Mouse (Mus musculus) lung, postnatal 25 days (tissue): ENCODE measurements around the gene Foxc2.

Experiments
- DNase-seq: peaks from one replicate; pipeline ENCODE4 v3.0.0; 2022; ENCODE audit warnings: low spot score

The Foxc2 gene

DNA sequence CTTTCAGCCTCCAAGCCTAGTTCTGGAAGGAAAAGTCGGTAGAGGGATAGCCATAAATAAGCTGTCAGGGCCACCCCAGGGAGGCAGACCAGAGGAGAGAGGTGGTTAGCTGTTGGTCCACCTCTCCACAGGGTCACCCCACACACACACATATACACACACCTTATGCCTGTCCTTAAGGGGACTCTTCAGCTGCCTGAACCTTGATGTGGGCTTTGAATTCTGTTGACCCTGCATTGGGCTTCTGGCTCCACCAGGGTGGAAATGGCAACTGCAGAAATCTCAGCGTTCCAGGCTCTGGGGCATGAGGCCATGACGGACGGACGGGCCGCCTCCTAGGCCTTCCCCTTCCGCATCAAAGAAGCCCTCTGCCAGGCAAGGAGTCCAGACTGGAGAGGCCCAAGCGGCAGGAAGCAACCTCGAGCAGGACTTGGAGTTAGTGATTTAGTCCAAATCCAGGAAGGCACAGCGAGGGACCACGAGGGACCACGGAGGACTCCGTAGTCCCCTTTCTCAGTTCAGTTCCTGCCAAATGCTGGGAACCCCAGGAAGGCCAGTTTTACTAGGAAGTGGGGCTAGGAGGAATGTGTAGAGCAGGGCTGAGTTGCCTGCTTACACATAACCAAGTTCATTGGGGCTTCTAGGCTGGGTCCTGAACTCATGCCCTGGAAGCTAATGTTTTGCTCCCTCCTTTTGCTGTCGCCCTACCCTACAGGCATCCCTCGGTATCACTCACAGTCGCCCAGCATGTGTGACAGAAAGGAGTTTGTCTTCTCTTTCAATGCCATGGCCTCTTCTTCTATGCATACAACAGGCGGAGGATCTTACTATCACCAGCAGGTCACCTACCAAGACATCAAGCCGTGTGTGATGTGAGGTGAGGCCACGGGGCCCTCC lies 29.7 kb upstream of the Foxc2 start:
- DNase-seq, result no peak

DNA sequence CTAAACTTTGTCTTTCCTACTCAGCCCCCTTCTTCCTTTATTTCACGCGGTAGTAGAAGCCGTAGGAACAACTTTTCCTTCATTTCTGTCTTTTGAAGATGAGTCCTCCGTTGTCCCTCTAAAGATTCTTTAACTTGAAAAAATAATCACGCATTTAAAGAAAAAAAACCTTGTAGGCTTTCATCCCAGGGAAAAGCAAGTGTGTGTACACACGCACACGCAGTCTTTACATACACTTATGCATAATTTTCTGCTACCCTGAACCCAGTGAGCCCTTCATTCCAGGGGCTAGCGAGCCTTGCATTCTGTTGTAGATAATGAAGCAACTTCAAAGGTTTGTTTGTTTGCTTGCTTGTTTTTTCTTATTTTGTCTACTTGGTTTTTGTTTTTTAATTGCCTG lies 27.7 kb upstream of the Foxc2 start:
- DNase-seq, result no peak

DNA sequence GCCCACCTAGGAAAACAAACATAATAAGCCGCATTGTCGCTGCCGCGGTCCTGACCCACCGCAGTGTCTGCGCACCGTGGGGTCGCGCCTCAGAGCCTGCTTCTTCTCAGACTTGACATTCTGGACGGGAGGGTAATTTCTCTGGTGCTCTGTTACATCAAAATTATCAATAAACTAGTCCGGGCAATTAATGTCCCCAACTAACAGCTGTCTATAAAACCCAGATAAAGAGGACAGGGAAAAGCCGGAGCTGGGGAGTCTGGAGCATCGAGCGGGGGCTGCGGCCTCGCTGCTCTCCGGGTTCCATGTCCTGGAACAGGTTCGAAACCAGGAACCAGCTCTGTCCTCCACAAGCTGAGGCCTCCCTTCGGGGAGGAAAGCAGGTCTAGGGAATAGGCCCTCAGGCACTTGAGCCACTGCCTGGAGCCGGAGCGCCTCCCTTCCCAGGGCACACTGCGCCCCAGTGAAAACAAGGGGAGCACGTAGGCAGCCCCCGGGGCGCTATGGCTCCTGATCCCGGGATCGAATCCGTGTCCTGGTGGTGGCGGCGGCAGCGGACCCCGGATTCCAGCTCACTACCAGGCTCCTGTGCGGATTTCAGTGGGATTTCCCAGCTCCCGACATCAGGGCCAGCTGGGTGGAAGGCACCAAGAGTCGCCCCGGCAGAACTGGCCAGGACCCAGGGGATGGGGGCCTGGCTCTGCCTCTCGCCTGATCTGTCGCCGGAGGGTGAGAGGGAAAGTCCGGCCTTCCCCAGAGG lies 26.9 kb upstream of the Foxc2 start:
- DNase-seq, result no peak

DNA sequence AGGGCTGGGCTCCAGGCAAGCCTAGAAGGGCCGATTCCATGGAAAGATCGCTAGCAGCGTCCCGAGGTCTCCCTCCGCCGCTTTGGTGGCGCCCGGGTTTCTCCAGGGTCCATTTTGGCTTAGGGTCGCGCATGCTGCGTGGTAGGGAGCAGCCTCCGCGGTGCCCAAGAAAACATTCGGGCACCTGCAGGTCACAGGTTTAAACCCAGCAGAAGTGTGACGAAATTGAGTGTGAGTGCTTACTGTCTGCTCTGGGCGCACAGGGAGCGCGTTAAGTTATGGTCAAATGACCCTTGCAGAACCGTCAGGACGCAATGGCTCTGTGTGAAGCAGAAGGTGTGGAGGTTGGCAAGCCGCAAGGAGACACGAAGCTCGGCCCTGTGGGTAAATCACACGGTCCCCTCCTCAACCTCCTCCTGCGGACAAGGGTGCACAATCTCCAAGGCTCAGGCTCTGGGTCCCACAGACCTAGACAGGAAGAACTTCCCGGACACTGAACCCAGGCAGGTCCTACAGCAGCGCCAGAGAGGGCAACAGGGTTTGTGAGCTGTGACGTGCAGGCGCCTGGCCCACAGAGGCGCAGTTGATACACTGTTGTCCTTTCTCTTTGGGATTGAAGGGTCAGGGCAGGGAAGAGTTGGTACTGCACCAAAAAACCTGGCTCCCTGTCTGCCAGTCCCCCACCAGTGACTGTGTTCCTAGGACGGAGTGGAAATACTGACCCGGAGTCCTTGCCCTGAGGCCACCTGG lies 26.2 kb upstream of the Foxc2 start:
- DNase-seq, result no peak

DNA sequence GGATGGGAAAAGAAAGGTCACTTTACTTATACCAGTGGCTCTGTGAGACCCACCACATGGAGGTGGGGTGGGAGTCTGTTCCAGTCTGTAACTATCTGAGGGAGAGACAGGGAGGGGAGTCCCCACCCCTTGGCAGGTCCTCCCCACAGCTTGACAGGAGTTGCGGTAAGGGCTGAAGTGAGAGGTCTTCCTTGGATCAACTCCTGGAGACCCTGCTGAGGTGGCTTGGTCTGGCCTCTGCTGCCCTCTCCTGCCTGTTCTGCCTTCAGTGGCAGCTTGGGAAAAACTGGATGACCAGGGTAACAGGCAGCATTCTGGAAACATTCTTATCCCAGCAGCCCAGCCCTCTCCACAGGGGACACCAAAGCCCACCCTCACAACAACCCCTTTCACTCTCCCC lies 25.3 kb upstream of the Foxc2 start:
- no peak for DNase-seq

DNA sequence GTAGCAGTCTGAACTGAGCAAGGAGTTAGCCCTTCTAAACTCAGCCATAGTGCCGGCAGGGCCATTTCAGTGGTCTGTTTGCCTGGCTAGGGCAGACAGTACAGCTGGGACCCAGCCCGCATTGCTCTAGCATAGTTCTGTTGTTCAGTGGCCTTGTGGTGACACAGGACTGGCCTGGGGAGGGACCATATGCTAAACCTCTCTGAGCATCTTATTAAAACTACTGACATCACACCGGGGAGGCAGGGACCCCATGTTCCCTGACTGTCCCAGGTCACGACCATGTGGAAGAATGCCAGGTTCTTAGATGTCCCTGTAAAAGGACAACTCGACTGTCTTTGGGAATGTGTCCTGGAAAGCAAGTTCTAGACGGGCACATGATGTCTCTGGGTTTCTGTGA lies 23.8 kb upstream of the Foxc2 start:
- DNase-seq, result peak; percentile 54

DNA sequence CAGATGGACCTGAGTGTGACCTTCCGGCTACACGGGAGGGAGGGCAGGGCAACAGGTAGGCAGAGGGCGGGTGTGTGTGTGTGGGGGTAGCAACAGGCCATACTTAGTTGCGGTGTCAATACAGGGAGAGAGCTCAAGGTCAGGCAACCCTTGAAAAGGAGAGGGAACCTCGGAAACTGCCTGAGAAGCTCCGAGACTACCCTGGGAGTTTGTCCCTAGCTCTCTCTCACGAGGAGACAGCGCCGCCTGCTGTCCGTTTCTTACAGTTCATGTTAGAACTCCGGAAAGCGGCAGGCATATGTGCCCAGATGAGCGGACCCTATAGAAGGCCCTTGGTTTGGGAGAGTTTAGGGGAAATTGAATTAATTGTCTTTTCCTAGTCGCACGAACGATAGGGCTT lies 23.3 kb upstream of the Foxc2 start:
- DNase-seq, result peak; percentile 83

DNA sequence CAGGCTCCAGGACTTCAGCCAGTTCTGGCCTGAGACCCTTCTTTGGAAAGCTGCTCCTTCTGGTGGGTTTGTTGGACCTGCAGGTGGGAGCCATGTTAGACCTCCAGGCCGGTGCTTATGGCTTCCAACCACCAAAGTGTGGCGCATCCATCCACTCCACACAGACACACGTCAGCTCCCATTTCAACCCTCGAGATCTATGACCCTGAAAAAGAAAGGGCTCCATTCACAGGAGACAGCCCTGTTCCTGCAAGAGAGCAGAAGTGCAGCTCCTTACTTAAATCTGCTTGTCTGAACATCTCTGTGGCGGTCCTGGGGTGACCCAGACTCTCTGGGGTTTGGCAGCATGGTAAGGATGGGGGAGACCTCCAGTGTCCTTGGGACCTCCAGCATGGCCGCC lies 22.5 kb upstream of the Foxc2 start:
- DNase-seq, result no peak

DNA sequence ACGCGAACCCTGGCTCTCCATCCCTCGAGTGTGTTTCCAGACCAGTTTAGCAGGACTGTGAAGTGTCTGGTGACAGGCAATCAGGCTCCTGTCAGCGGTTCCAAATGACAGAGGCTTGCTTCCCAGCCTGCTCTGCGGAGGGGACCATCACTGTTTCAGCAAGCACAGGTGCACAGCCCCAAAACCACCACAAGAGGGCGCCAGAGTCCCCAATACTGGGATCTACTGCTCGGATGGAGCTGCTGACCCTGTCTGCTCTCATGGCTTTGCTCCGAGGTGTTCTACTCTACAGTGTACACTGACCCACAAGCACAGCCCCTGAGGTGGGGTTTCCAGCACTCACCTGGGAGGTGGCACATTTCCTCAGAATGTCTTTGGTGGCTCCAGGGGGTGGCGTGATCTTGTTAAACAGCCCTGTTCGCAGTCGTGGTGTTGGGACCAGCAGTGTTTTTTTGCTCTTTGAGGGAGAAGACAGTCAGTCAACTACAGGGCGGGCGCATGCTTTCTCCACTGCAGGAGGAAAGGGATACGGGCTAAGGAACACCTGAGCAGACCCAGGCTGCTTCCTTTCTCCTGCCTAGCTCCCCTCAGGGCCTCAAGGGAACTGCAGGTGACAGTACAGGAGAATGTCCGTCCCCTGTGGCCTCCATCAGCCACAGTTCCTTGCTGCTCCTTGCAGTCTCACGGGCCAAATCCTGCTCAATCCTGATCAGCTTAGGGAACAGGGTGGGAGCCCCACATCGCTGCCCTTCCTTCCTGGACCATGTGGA lies 11.7 kb upstream of the Foxc2 start:
- DNase-seq, result peak; percentile 71

DNA sequence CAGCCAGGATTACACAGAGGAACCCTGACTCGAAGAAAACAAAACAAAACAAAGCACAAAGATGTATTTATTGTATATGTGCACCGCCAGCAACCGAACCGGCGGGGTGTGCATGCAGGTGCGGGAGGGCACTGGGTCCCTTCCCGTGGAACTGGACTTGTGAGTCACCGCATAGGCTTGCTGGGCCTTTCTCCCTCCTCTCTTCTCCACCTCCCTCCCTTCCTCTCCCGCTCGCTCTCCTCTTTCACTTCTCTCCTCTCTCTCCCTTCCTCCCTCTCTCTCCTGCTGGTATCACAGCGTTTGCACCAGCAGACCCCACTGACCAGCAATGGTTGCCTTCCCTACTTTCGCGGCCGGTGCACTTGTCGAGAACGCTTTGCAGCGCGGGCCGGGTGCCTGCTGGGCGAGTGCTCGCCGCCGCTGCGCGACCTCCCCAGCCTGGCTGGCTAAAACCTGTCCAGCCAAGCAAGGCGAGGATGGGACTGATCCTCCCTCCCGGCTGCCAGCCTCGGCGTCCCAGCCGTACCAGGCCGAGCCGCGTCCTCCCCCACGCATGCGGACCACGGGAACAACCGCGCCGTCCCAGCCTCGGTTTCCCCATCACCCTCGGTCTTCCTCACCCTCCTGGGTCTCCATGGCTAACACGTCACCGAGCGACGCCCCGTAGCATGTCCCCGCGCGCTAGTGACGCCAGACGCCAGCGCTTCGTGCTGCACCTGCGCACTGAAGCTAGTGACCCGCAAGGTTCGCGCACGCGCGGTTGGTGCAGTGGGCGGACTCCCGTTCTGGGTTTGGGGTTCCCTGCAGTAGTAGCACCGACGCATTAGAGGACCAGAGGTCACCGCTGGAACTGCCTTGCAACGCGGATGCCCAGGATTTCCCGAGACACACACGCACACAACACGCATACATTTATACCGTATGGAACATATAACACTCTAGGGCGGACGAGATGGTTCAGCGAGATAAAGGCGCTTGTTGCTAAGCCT lies 8.0 kb upstream of the Foxc2 start, which contains the start of gene Mthfsd:
TSS of gene Mthfsd (minus strand) at position 725 of the 989 bp plus-strand sequence.
- peak; percentile 98 for DNase-seq

DNA sequence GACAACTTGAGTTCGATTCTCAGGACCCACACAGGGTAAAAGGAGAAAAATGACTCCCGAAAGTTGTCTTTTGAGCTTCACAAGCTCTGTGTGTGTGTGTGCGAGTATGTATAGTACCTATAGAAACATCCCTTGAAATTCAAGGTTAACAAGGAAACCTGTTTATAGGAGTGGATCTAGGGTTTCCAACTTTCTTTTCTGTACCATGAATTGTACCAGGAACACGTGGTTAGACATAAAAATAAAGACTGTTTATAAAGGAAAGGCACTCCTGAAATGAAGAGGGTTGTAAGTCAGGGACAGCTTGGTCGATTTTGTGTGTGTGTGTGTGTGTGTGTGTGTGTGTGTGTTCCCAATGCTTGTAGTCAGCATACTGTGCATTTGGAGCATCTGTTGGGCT lies 7.3 kb upstream of the Foxc2 start:
- DNase-seq, result no peak

DNA sequence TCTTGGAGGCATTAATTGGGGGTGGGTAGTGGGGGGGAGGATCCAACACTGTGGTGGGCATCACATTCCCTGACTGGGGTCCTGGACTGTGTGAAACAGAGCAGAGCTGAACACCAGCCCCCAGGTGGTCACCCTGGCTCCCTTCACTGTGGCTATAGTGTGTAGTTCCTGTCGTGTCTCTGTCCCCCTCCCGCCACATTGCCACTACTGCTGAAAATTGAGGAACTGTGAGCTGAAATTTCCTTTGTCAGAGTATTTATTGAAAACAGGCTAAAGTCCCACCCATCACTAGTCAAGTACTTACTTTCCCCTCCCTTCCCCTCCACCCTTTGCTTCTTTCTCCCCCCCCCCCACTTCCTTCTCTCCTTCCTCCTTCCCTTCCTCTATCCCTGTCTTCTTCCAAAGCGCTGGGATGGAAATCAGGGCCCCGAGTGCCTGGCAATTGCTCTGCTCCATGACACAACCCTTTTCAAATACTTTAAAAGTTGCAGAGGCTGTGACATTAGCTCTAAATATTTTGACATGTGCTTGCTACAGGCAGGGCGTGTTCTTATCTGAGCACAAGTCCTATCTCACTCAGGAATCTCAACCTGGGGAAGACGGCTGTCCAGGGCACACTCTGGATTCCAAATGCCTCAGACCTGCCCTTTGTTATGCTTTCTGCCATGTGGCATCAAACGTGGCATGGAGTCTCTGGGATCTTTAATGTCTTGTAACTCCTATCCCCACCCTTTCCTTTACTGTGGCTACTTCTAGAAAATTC lies 4.6 kb upstream of the Foxc2 start:
- DNase-seq, result no peak

DNA sequence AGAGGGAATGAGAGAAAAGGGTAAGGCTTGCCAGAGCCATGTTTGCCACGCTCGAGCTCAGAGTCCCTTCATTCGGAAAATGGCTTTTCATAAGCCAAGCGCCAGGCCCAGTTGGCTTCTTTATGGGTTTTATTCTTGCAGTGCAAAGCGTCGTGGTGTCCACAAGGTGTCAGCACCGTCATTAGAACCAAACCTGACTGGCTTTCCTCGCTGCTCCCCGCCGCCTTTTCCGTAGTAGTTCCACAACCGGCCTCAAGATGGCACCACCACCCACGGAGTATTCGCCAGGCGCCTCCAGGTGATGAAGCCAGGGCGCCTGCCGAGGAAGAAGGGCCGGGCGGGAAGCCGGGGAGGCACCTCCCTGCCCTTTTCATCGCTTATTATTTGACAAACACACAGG lies 2.7 kb upstream of the Foxc2 start:
- peak; percentile 96 for DNase-seq

DNA sequence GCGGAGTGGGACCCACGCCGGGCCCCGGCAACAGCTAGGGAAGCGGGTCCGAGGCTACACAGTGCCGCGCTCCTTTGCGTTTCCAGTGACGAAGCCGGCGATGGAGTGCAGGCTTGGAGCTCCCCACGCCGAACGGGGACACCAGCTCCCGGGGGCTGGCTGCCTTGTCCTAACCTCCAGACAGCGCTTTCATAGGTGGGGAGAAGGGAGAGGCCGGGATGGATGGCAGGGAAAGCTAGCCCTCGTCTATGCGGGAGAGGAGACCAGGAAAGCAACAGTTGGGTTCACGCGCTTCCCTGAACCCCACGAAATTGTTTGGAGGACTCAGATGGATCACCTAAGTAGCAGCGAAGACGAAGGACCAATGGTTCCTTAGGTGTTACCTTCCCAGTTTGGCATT lies 835 bp upstream of the Foxc2 start:
- no peak for DNase-seq

DNA sequence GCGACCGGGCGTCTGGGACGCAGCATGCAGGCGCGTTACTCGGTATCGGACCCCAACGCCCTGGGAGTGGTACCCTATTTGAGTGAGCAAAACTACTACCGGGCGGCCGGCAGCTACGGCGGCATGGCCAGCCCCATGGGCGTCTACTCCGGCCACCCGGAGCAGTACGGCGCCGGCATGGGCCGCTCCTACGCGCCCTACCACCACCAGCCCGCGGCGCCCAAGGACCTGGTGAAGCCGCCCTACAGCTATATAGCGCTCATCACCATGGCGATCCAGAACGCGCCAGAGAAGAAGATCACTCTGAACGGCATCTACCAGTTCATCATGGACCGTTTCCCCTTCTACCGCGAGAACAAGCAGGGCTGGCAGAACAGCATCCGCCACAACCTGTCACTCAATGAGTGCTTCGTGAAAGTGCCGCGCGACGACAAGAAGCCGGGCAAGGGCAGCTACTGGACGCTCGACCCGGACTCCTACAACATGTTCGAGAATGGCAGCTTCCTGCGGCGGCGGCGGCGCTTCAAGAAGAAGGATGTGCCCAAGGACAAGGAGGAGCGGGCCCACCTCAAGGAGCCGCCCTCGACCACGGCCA lies 717 bp downstream of the Foxc2 start:
- no peak for DNase-seq

DNA sequence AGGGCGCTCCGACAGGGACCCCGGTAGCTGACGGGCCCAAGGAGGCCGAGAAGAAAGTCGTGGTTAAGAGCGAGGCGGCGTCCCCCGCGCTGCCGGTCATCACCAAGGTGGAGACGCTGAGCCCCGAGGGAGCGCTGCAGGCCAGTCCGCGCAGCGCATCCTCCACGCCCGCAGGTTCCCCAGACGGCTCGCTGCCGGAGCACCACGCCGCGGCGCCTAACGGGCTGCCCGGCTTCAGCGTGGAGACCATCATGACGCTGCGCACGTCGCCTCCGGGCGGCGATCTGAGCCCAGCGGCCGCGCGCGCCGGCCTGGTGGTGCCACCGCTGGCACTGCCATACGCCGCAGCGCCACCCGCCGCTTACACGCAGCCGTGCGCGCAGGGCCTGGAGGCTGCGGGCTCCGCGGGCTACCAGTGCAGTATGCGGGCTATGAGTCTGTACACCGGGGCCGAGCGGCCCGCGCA lies 1.2 kb downstream of the Foxc2 start:
- DNase-seq, result no peak

DNA sequence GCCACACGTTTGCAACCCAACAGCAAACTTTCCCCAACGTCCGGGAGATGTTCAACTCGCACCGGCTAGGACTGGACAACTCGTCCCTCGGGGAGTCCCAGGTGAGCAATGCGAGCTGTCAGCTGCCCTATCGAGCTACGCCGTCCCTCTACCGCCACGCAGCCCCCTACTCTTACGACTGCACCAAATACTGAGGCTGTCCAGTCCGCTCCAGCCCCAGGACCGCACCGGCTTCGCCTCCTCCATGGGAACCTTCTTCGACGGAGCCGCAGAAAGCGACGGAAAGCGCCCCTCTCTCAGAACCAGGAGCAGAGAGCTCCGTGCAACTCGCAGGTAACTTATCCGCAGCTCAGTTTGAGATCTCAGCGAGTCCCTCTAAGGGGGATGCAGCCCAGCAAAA lies 1.9 kb downstream of the Foxc2 start:
- DNase-seq, result no peak

DNA sequence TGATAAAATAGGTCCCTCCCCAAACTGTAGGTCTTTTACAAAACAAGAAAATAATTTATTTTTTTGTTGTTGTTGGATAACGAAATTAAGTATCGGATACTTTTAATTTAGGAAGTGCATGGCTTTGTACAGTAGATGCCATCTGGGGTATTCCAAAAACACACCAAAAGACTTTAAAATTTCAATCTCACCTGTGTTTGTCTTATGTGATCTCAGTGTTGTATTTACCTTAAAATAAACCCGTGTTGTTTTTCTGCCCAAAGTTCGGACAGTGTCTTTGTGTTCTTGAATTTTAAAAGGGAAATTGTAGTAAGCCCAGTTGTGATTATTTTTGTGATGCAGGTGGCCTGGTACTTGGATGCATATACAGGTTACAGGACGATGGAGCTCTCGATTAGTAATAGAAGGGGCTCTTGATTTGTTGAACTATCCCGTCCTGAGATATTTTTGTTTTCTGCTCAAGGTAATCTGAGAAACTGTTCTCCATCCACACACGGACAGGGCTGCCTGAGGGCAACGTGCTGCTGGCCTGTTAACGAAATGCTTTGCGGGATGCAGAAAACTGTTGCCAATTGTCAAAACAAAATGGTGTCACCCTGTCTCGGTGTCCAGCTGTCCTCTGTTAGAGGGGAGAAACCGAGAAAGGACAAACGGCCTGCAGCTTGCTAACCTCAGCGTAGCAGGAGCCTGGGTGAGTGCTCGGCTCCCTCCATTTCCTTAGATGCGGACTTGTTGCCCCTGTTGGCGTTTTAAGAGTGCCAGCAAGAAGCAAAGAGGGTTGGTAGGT lies 2.9 kb downstream of the Foxc2 start:
- DNase-seq, result no peak
